Mouse (Mus musculus): Measurements from ENCODE around the gene Serinc3. TPM values are rescaled to one million over a fixed set of nuclear protein-coding genes. Genes with fewer than 3 reads are reported as not detected.

Serinc3 gene
- polyA plus RNA-seq, 1 experiment from 2014 or later: 71.5 TPM

DNA sequence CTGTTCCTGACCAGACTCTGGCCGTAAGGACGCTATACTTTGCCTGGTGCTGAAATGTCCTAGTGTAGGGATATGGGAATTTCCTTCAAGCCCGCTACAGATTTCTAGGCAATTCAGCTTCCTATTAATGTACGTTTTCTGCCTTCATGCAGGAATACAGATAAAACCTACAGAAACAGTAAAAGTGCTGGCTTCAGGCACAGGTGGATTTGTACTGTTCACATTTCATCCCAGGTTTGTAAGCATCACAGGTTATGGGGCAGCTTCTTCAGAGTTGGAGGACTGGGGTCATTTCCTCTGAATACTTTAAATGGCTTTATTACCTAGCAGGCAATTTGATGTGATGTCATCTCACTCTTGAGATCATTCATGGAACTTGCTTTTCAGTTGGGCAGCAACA, 27.1 kb downstream of the Serinc3 start:
- peaks cover 54% of the 10 kb centered on the region for H3K36me3 ChIP-seq (ENCODE audit: control insufficient read depth, insufficient read depth, low read length)
- H3K9ac ChIP-seq (ENCODE audit: low read length): no peak overlapping the region
- no peak overlapping the region for H3K27ac ChIP-seq (ENCODE audit: low read length)
- no peak overlapping the region for H3K4me3 ChIP-seq (ENCODE audit: low read length)
- no peaks in the 10 kb centered on the region for H3K27me3 ChIP-seq (ENCODE audit: control insufficient read depth, insufficient read depth, low read depth, low read length)
- no peaks in the 10 kb centered on the region for H3K4me1 ChIP-seq (replicated peaks; ENCODE audit: control insufficient read depth, insufficient read depth, low read length)
- 78% methylated on average over 4 of the region's 4 CpGs for WGBS
- H3K9me3 ChIP-seq (ENCODE audit: control insufficient read depth, low read length): no peaks in the 10 kb centered on the region
- no peak for ATAC-seq (ENCODE audit: low read depth)
- H3K4me2 ChIP-seq (ENCODE audit: low read depth, low read length): no peak overlapping the region

DNA sequence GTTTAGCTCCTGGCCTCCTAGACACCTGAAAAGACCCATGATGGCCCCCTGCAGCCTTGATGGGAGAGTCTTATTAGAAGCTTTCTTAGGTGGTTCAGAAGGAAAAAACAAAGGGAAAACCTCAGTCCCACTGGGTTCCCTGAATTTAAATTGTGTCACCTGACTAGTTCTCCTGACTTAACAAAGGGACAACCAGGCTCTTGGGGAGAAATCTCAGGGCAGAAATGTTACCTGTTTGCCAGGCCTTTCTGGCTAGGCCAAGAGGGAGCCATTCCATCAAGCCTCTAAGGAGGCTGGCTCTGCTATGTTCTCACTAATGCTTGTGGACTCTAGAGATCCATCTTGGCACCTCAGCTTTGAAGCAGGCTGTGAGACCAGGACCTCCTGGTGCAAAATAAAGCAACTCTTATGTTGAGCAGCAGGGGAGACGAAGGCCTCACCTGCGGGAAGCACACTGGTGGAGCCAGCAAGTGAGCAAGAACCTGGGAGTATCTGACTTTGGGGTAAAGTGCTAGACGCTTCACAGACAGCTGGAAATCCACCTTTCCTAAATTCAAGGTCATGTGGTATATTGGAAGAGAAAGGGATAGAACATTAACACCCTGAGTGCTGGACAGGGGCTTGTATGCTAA, 27.6 kb downstream of the Serinc3 start:
- Histone ChIP-seq H3K27ac (ENCODE audit: low read length) (no peak overlapping the region), H3K27me3 (ENCODE audit: control insufficient read depth, insufficient read depth, low read depth, low read length) (no peaks in the 10 kb centered on the region), H3K4me1 (replicated peaks; ENCODE audit: control insufficient read depth, insufficient read depth, low read length) (no peaks in the 10 kb centered on the region), H3K9ac (ENCODE audit: low read length) (no peak overlapping the region), H3K4me2 (ENCODE audit: low read depth, low read length) (no peak overlapping the region), H3K9me3 (ENCODE audit: control insufficient read depth, low read length) (no peaks in the 10 kb centered on the region), H3K36me3 (ENCODE audit: control insufficient read depth, insufficient read depth, low read length) (peaks cover 52% of the 10 kb centered on the region), H3K4me3 (ENCODE audit: low read length) (no peak overlapping the region)
- WGBS: 67% methylated on average over 3 of the region's 3 CpGs
- no peak for ATAC-seq (ENCODE audit: low read depth)

DNA sequence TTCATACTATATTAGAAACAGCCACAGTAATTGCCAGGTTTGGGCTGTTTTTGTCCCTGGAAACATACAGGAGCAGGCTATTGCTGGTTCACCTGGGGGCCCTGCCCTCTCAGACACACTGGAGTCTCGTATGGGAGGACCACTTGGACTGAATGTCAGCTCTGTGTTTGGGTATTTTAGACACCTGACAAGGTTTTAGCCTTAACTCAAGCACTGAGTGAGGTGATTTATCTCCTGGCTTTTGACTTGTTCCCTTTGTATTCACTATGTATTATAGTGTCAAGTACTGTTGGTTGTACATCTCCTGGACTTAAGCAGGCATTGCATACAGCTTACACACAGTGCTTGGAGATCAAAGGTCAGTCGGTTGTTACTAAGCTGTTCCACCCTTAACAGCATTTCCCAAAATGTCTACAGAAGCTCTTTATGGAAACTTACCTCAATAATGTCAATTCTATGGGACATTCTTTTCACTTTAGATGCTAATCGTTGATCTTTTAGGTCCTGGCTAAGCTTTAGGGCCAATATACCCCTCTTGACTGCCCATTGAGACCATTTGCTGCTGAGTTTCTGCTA, 28.2 kb downstream of the Serinc3 start:
- WGBS: 69% methylated on average over 3 of the region's 3 CpGs
- ATAC-seq (ENCODE audit: low read depth): no peak
- Histone ChIP-seq H3K27me3 (ENCODE audit: control insufficient read depth, insufficient read depth, low read depth, low read length) (no peaks in the 10 kb centered on the region), H3K27ac (ENCODE audit: low read length) (no peak overlapping the region), H3K9me3 (ENCODE audit: control insufficient read depth, low read length) (no peaks in the 10 kb centered on the region), H3K36me3 (ENCODE audit: control insufficient read depth, insufficient read depth, low read length) (peaks cover 52% of the 10 kb centered on the region), H3K4me2 (ENCODE audit: low read depth, low read length) (no peak overlapping the region), H3K9ac (ENCODE audit: low read length) (no peak overlapping the region), H3K4me3 (ENCODE audit: low read length) (no peak overlapping the region), H3K4me1 (replicated peaks; ENCODE audit: control insufficient read depth, insufficient read depth, low read length) (no peaks in the 10 kb centered on the region)

DNA sequence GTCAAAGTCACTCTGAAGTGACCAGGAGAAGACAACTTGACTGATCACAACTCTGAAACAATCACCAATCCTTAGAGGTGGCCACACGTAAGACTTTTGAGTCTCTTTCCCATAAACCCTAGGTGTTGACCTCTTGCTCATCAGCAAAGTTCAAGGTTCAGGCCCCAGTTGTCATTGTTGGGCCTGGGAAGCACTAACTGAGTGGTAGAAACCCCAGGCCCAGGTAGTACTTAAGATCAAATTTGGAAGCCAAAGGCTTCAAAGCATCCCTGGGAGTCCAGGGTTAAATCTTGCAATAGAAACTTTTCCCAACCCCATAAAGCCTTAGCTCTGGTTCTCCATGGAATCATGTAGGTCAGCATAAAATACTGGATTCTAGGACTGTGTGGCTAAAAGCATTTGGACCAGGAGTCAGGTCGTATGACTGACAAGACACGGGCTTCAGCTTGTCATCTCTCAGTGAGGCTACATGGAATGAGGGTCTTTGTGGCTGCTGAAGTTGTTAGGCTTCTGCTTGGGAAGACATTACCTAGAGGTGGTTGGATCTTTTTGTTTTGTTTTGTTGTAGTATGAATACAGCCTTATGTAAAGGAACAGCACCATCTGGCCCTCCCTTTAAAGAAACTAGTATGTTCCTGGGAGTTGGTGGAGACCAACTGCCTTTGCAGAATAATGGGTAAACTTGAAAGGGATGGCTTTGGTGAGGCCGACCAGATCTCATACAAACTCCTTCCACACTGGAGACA, 28.9 kb downstream of the Serinc3 start:
- no peaks in the 10 kb centered on the region for H3K4me1 ChIP-seq (replicated peaks; ENCODE audit: control insufficient read depth, insufficient read depth, low read length)
- H3K9me3 ChIP-seq (ENCODE audit: control insufficient read depth, low read length): no peaks in the 10 kb centered on the region
- H3K27ac ChIP-seq (ENCODE audit: low read length): no peak overlapping the region
- H3K36me3 ChIP-seq (ENCODE audit: control insufficient read depth, insufficient read depth, low read length): peaks cover 52% of the 10 kb centered on the region
- no peak overlapping the region for H3K4me3 ChIP-seq (ENCODE audit: low read length)
- H3K4me2 ChIP-seq (ENCODE audit: low read depth, low read length): no peak overlapping the region
- ATAC-seq (ENCODE audit: low read depth): no peak
- H3K9ac ChIP-seq (ENCODE audit: low read length): no peak overlapping the region
- WGBS: 84% methylated on average over 4 of the region's 4 CpGs
- no peaks in the 10 kb centered on the region for H3K27me3 ChIP-seq (ENCODE audit: control insufficient read depth, insufficient read depth, low read depth, low read length)

DNA sequence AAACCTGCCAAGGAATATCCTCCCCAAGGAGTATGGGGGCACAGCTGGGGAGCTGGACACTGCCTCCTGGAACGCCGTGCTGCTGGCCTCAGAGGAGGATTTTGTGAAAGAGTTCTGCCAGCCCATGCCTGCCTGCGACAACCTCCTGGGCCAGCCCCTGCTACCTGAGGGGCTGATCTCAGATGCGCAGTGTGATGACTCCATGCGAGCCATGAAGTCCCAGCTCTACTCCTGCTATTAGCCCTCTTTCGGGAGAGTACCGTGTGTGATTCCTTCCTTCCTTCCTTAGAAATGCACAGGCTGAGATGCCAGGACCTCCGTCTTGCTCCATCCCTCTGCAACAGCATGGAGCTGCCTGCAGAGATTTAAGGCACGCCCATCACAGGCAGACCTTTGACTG, 29.5 kb downstream of the Serinc3 start:
- ATAC-seq (ENCODE audit: low read depth): no peak
- WGBS: 92% methylated on average over 9 of the region's 9 CpGs
- no peak overlapping the region for H3K27ac ChIP-seq (ENCODE audit: low read length)
- peaks cover 47% of the 10 kb centered on the region for H3K36me3 ChIP-seq (ENCODE audit: control insufficient read depth, insufficient read depth, low read length)
- H3K4me2 ChIP-seq (ENCODE audit: low read depth, low read length): no peak overlapping the region
- H3K27me3 ChIP-seq (ENCODE audit: control insufficient read depth, insufficient read depth, low read depth, low read length): no peaks in the 10 kb centered on the region
- no peak overlapping the region for H3K9ac ChIP-seq (ENCODE audit: low read length)
- no peaks in the 10 kb centered on the region for H3K9me3 ChIP-seq (ENCODE audit: control insufficient read depth, low read length)
- H3K4me3 ChIP-seq (ENCODE audit: low read length): no peak overlapping the region
- H3K4me1 ChIP-seq (replicated peaks; ENCODE audit: control insufficient read depth, insufficient read depth, low read length): no peaks in the 10 kb centered on the region

DNA sequence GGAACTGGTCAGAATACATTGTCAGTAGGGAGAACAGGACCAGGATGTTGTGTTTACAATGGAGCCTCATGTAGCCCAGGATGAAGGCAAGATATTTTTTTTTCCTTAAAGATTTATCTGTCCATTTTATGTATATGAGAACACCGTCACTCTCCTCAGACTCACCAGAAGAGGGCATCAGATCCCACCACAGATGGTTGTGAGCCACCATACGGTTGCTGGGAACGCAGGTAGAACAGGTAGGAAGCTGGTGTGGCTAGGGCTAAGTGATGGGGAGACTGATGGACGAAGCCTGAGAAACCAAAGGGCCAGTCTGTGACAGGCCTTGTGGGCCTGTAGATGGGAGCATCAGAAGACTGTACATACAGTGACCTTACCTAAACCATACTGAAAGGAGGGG, 30.9 kb downstream of the Serinc3 start:
- no peak overlapping the region for H3K4me3 ChIP-seq (ENCODE audit: low read length)
- H3K27ac ChIP-seq (ENCODE audit: low read length): no peak overlapping the region
- no peaks in the 10 kb centered on the region for H3K4me1 ChIP-seq (replicated peaks; ENCODE audit: control insufficient read depth, insufficient read depth, low read length)
- H3K27me3 ChIP-seq (ENCODE audit: control insufficient read depth, insufficient read depth, low read depth, low read length): no peaks in the 10 kb centered on the region
- H3K4me2 ChIP-seq (ENCODE audit: low read depth, low read length): no peak overlapping the region
- peaks cover 36% of the 10 kb centered on the region for H3K36me3 ChIP-seq (ENCODE audit: control insufficient read depth, insufficient read depth, low read length)
- no peaks in the 10 kb centered on the region for H3K9me3 ChIP-seq (ENCODE audit: control insufficient read depth, low read length)
- WGBS: 89% methylated on average over 4 of the region's 4 CpGs
- ATAC-seq (ENCODE audit: low read depth): no peak
- no peak overlapping the region for H3K9ac ChIP-seq (ENCODE audit: low read length)

DNA sequence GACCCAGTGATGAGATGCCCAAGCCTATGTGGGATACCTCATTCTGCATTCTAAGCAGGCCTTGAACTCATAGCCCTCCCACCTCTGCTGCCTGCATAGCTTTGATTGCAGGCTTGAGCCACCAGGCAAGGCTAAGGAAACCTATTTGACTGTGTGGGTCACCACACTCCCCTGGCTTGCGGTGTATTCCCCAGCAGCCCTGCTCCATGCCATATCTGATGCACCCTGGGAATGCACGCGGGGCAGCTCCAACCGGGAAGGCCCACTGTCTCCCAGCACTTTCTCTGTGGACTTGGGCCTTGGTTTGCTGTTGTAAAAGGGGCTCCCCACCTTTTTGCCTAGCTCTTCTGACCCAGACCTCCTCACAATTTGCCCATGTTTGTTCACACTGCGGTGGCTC, 31.7 kb downstream of the Serinc3 start:
- no peak overlapping the region for H3K9ac ChIP-seq (ENCODE audit: low read length)
- peaks cover 28% of the 10 kb centered on the region for H3K36me3 ChIP-seq (ENCODE audit: control insufficient read depth, insufficient read depth, low read length)
- H3K4me1 ChIP-seq (replicated peaks; ENCODE audit: control insufficient read depth, insufficient read depth, low read length): no peaks in the 10 kb centered on the region
- WGBS: 93% methylated on average over 5 of the region's 5 CpGs
- no peak overlapping the region for H3K27ac ChIP-seq (ENCODE audit: low read length)
- no peak for ATAC-seq (ENCODE audit: low read depth)
- H3K4me2 ChIP-seq (ENCODE audit: low read depth, low read length): no peak overlapping the region
- H3K27me3 ChIP-seq (ENCODE audit: control insufficient read depth, insufficient read depth, low read depth, low read length): no peaks in the 10 kb centered on the region
- no peak overlapping the region for H3K4me3 ChIP-seq (ENCODE audit: low read length)
- no peaks in the 10 kb centered on the region for H3K9me3 ChIP-seq (ENCODE audit: control insufficient read depth, low read length)

DNA sequence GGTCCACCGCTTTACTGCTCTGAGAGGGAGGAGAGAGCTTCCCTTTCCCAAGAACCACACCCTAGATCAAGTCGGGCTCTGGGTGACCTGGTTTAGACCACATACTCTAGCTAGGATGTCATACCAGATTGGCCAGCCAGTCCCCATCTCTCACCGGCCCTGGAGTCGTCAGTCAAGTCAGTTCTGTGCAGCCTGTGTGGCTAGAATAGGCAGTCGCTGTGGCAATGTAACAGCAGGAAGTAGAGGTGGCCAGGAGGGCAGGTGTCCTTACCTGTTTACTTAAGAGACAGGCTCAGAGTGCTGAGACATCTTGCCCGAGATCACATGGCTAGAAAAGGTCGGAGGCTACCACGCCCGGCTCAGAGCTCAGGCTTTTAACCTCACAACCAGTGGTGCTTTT, 33.8 kb downstream of the Serinc3 start:
- H3K36me3 ChIP-seq (ENCODE audit: control insufficient read depth, insufficient read depth, low read length): peaks cover 19% of the 10 kb centered on the region
- no peak overlapping the region for H3K4me3 ChIP-seq (ENCODE audit: low read length)
- H3K27me3 ChIP-seq (ENCODE audit: control insufficient read depth, insufficient read depth, low read depth, low read length): no peaks in the 10 kb centered on the region
- ATAC-seq (ENCODE audit: low read depth): no peak
- H3K27ac ChIP-seq (ENCODE audit: low read length): no peak overlapping the region
- no peaks in the 10 kb centered on the region for H3K4me1 ChIP-seq (replicated peaks; ENCODE audit: control insufficient read depth, insufficient read depth, low read length)
- H3K9ac ChIP-seq (ENCODE audit: low read length): no peak overlapping the region
- no peaks in the 10 kb centered on the region for H3K9me3 ChIP-seq (ENCODE audit: control insufficient read depth, low read length)
- H3K4me2 ChIP-seq (ENCODE audit: low read depth, low read length): no peak overlapping the region
- 74% methylated on average over 9 of the region's 9 CpGs for WGBS

DNA sequence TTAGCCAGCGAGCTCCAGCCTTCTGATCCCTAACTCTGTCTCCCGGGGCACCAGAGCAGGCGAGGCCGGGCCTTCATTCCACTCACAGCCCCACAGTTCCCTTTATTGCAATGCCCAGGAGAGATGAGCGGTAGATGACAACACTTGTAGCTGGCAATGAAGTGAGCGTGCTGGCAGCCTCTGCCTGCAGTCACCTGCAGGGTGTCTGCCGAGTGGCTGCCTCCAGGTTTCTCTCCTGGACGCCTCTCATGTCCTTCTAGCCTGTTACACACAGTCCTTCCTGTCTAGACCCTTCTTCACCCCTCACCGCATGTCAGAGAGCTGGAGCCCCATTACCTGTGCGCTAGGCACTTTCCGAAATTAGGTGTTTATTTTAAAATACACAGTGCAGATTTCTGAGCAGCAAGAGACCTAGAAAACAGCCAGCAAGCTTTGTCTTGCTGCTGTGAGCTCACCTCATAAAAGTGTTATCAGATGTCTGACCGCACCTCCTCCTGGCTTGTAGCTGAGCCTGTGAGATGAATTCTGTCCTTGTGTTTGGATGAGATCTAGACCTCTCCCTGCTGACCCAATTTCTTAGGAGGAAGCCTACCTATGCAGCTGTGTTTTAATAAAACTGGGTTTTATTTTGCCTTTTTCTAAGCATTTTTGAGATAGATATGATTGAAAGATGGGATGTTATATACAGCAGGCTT, 35.5 kb downstream of the Serinc3 start:
- no peak overlapping the region for H3K4me2 ChIP-seq (ENCODE audit: low read depth, low read length)
- 84% methylated on average over 12 of the region's 12 CpGs for WGBS
- H3K27me3 ChIP-seq (ENCODE audit: control insufficient read depth, insufficient read depth, low read depth, low read length): no peaks in the 10 kb centered on the region
- peaks cover 9% of the 10 kb centered on the region for H3K36me3 ChIP-seq (ENCODE audit: control insufficient read depth, insufficient read depth, low read length)
- no peak for ATAC-seq (ENCODE audit: low read depth)
- no peak overlapping the region for H3K4me3 ChIP-seq (ENCODE audit: low read length)
- H3K4me1 ChIP-seq (replicated peaks; ENCODE audit: control insufficient read depth, insufficient read depth, low read length): no peaks in the 10 kb centered on the region
- H3K9me3 ChIP-seq (ENCODE audit: control insufficient read depth, low read length): no peaks in the 10 kb centered on the region
- H3K9ac ChIP-seq (ENCODE audit: low read length): no peak overlapping the region
- no peak overlapping the region for H3K27ac ChIP-seq (ENCODE audit: low read length)
